Mouse (Mus musculus): ENCODE results near the gene Atox1. TPM values are rescaled to one million over a fixed set of nuclear protein-coding genes. Genes with fewer than 3 reads are reported as not detected.
A peak's percentile ranks its signal among the peaks of the same experiment; 100 is the strongest.

Atox1 gene
- polyA plus RNA-seq, 1 experiment from 2014 or later, result 531 TPM

- H3K27ac ChIP-seq, result peak overlapping the region; percentile 59
- H3K9ac ChIP-seq, result no peak overlapping the region
- H3K4me3 ChIP-seq, result no peak overlapping the region
- H3K4me1 ChIP-seq, result peaks cover 61% of the 10 kb centered on the region
- peaks cover 42% of the 10 kb centered on the region for H3K36me3 ChIP-seq
- no peak for ATAC-seq (ENCODE audit: borderline replicate concordance, extremely low read depth, low FRiP score, low TSS enrichment)
- no peak overlapping the region for H3K4me2 ChIP-seq
- WGBS, result 76% methylated on average over 7 of the region's 7 CpGs
- no peaks in the 10 kb centered on the region for H3K27me3 ChIP-seq
- H3K9me3 ChIP-seq, result no peaks in the 10 kb centered on the region
Measured at GRCm38 (mm10) chr11:55412034-55412433, 49.0 kb downstream of the Atox1 start.

GRCm38 (mm10) chr11:55410502-55410901 lies 50.5 kb downstream of the Atox1 start:
- no peak for ATAC-seq (ENCODE audit: borderline replicate concordance, extremely low read depth, low FRiP score, low TSS enrichment)
- H3K4me1 ChIP-seq, result peaks cover 54% of the 10 kb centered on the region
- H3K4me3 ChIP-seq, result no peak overlapping the region
- H3K9me3 ChIP-seq, result no peaks in the 10 kb centered on the region
- no peak overlapping the region for H3K4me2 ChIP-seq
- H3K9ac ChIP-seq, result no peak overlapping the region
- H3K27ac ChIP-seq, result peak overlapping the region; percentile 59
- H3K36me3 ChIP-seq, result peaks cover 57% of the 10 kb centered on the region
- WGBS, result 47% methylated on average over 3 of the region's 3 CpGs
- no peaks in the 10 kb centered on the region for H3K27me3 ChIP-seq

GRCm38 (mm10) chr11:55410005-55410404 lies 51.0 kb downstream of the Atox1 start:
- H3K36me3 ChIP-seq, result peaks cover 62% of the 10 kb centered on the region
- no peak for ATAC-seq (ENCODE audit: borderline replicate concordance, extremely low read depth, low FRiP score, low TSS enrichment)
- H3K4me2 ChIP-seq, result no peak overlapping the region
- peaks cover 54% of the 10 kb centered on the region for H3K4me1 ChIP-seq
- H3K9ac ChIP-seq, result no peak overlapping the region
- H3K27ac ChIP-seq, result peak overlapping the region; percentile 55; the same call in 1 of the 2 replicates
- 68% methylated on average over 3 of the region's 3 CpGs for WGBS
- H3K4me3 ChIP-seq, result no peak overlapping the region
- no peaks in the 10 kb centered on the region for H3K9me3 ChIP-seq
- no peaks in the 10 kb centered on the region for H3K27me3 ChIP-seq

GRCm38 (mm10) chr11:55407133-55407532 lies 53.9 kb downstream of the Atox1 start:
- Histone ChIP-seq H3K9me3 (no peaks in the 10 kb centered on the region), H3K4me2 (no peak overlapping the region), H3K36me3 (peaks cover 82% of the 10 kb centered on the region), H3K27me3 (no peaks in the 10 kb centered on the region), H3K4me1 (peaks cover 28% of the 10 kb centered on the region), H3K4me3 (no peak overlapping the region), H3K27ac (peak overlapping the region; percentile 68), H3K9ac (no peak overlapping the region)
- ATAC-seq (ENCODE audit: borderline replicate concordance, extremely low read depth, low FRiP score, low TSS enrichment), result no peak
- WGBS, result 88% methylated on average over 4 of the region's 4 CpGs

- no peak overlapping the region for H3K9ac ChIP-seq
Measured at GRCm38 (mm10) chr11:55405601-55406469, 55.2 kb downstream of the Atox1 start.

GRCm38 (mm10) chr11:55404659-55405457 lies 56.2 kb downstream of the Atox1 start:
- ATAC-seq (ENCODE audit: borderline replicate concordance, extremely low read depth, low FRiP score, low TSS enrichment), result no peak
- Histone ChIP-seq H3K27ac (peak overlapping the region; percentile 68), H3K4me1 (peaks cover 16% of the 10 kb centered on the region; the same call in 1 of the 2 replicates), H3K4me3 (no peak overlapping the region), H3K9me3 (no peaks in the 10 kb centered on the region), H3K36me3 (peaks cover 94% of the 10 kb centered on the region), H3K27me3 (no peaks in the 10 kb centered on the region), H3K9ac (no peak overlapping the region), H3K4me2 (no peak overlapping the region)
- 72% methylated on average over 9 of the region's 9 CpGs for WGBS

More at GRCm38 (mm10) chr11:55405601-55406469, 55.2 kb downstream of the Atox1 start:
- Histone ChIP-seq H3K27ac (peak overlapping the region; percentile 68), H3K9me3 (no peaks in the 10 kb centered on the region), H3K4me1 (peaks cover 19% of the 10 kb centered on the region; the same call in 1 of the 2 replicates), H3K4me2 (no peak overlapping the region), H3K4me3 (no peak overlapping the region), H3K27me3 (no peaks in the 10 kb centered on the region), H3K36me3 (peaks cover 92% of the 10 kb centered on the region)
- ATAC-seq (ENCODE audit: borderline replicate concordance, extremely low read depth, low FRiP score, low TSS enrichment), result peak; percentile 85
- 49% methylated on average over 8 of the region's 8 CpGs for WGBS

GRCm38 (mm10) chr11:55400863-55401262 lies 60.2 kb downstream of the Atox1 start:
- 71% methylated on average over 2 of the region's 2 CpGs for WGBS
- peak; percentile 29; the same call in 1 of the 2 replicates for ATAC-seq (ENCODE audit: borderline replicate concordance, extremely low read depth, low FRiP score, low TSS enrichment)
- no peak overlapping the region for H3K27ac ChIP-seq

GRCm38 (mm10) chr11:55398371-55398770 lies 62.7 kb downstream of the Atox1 start:
- H3K36me3 ChIP-seq, result peaks cover 84% of the 10 kb centered on the region
- no peak overlapping the region for H3K27ac ChIP-seq
- no peak for ATAC-seq (ENCODE audit: borderline replicate concordance, extremely low read depth, low FRiP score, low TSS enrichment)
- no peak overlapping the region for H3K9ac ChIP-seq
- no peaks in the 10 kb centered on the region for H3K27me3 ChIP-seq
- no peak overlapping the region for H3K4me3 ChIP-seq
- H3K4me2 ChIP-seq, result no peak overlapping the region
- no peaks in the 10 kb centered on the region for H3K9me3 ChIP-seq
- WGBS, result 91% methylated on average over 8 of the region's 8 CpGs
- 0 out of 2 replicates have a peak, but pooled peaks cover 4% of the 10 kb centered on the region for H3K4me1 ChIP-seq

More at GRCm38 (mm10) chr11:55400863-55401262, 60.2 kb downstream of the Atox1 start:
- no peaks in the 10 kb centered on the region for H3K9me3 ChIP-seq
- H3K9ac ChIP-seq, result no peak overlapping the region
- H3K4me1 ChIP-seq, result peaks cover 12% of the 10 kb centered on the region; the same call in 1 of the 2 replicates
- H3K4me3 ChIP-seq, result no peak overlapping the region
- no peak overlapping the region for H3K4me2 ChIP-seq
- H3K36me3 ChIP-seq, result peaks cover 88% of the 10 kb centered on the region
- H3K27me3 ChIP-seq, result no peaks in the 10 kb centered on the region

GRCm38 (mm10) chr11:55397441-55397840 lies 63.6 kb downstream of the Atox1 start:
- Histone ChIP-seq H3K27me3 (no peaks in the 10 kb centered on the region), H3K27ac (peak overlapping the region; percentile 32), H3K9ac (no peak overlapping the region), H3K4me2 (no peak overlapping the region), H3K36me3 (peaks cover 74% of the 10 kb centered on the region), H3K4me1 (0 out of 2 replicates have a peak, but pooled peaks cover 8% of the 10 kb centered on the region), H3K9me3 (no peaks in the 10 kb centered on the region), H3K4me3 (no peak overlapping the region)
- no peak; the same call in 1 of the 2 replicates for ATAC-seq (ENCODE audit: borderline replicate concordance, extremely low read depth, low FRiP score, low TSS enrichment)
- 83% methylated on average over 9 of the region's 9 CpGs for WGBS

GRCm38 (mm10) chr11:55397036-55397435 lies 64.0 kb downstream of the Atox1 start:
- no peak for ATAC-seq (ENCODE audit: borderline replicate concordance, extremely low read depth, low FRiP score, low TSS enrichment)
- H3K36me3 ChIP-seq, result peaks cover 70% of the 10 kb centered on the region
- peak overlapping the region; percentile 32 for H3K27ac ChIP-seq
- no peak overlapping the region for H3K9ac ChIP-seq
- 0 out of 2 replicates have a peak, but pooled peaks cover 8% of the 10 kb centered on the region for H3K4me1 ChIP-seq
- no peak overlapping the region for H3K4me3 ChIP-seq
- H3K4me2 ChIP-seq, result no peak overlapping the region
- H3K27me3 ChIP-seq, result no peaks in the 10 kb centered on the region
- 74% methylated on average over 2 of the region's 2 CpGs for whole genome bisulfite sequencing
- H3K9me3 ChIP-seq, result no peaks in the 10 kb centered on the region
